Mouse (Mus musculus) spleen, adult 2 months (tissue): Measurements from ENCODE around the gene Fndc1. TPM values are rescaled to one million over a fixed set of nuclear protein-coding genes. Genes with fewer than 3 reads are reported as not detected.

Experiments used
- DNase-seq, 2 experiments: peaks; one replicate each; pipeline versions ENCODE4 v3.0.0 to v3.0.0-alpha.2; 2012 to 2021; ENCODE audit warnings: low spot score in 2 of 2, low read depth in 1 of 2
- H3K27ac ChIP-seq: fragments of 200-500 bp; 2 replicates; pipeline ENCODE4 v1.5.1; 2012; ENCODE audit warnings: low read length, inconsistent platforms; ENCODE audit not compliant: insufficient read depth
- H3K27me3 ChIP-seq: fragments of 200-500 bp; 2 replicates; pipeline ENCODE4 v1.6.1; 2012; ENCODE audit warnings: mild to moderate bottlenecking, moderate library complexity, low read length, inconsistent platforms; ENCODE audit not compliant: control insufficient read depth, insufficient read depth
- H3K36me3 ChIP-seq: fragments of 200-500 bp; 2 replicates; pipeline ENCODE4 v1.6.1; 2012; ENCODE audit warnings: mild to moderate bottlenecking, low read length, inconsistent platforms; ENCODE audit not compliant: control insufficient read depth, insufficient read depth
- H3K4me1 ChIP-seq: fragments of 200-500 bp; 2 replicates; pipeline ENCODE4 v1.6.1; 2011; ENCODE audit warnings: inconsistent platforms; ENCODE audit not compliant: control insufficient read depth, insufficient read depth, insufficient read length
- H3K4me3 ChIP-seq: fragments of 200-500 bp; 2 replicates; pipeline ENCODE4 v1.5.1; 2011; ENCODE audit warnings: mild to moderate bottlenecking, inconsistent platforms; ENCODE audit not compliant: insufficient read depth, insufficient read length; ENCODE audit errors: extremely low read depth
- CTCF ChIP-seq: fragments of 200-500 bp; IDR thresholded peaks from 2 replicates; pipeline ENCODE4 v1.5.1; 2011; ENCODE audit warnings: mild to moderate bottlenecking, inconsistent platforms; ENCODE audit not compliant: insufficient read depth, insufficient read length, insufficient replicate concordance; ENCODE audit errors: extremely low read depth
- POLR2A ChIP-seq: fragments of 200-500 bp; IDR thresholded peaks from 2 replicates; pipeline ENCODE4 v1.6.1; 2011; ENCODE audit warnings: low read depth, low read length, inconsistent platforms
- WGBS: fragments of 180-500 bp; shearing (Covaris S2); methylation state at CpG from one replicate; pipeline ENCODE4 v1.1.7; 2018; 5-methylcytosine and 5-hydroxymethylcytosine counted together
- polyA plus RNA-seq: library from polyadenylated mRNA; depleted of rRNA; stranded (reverse); fragments of >200 nt; gene quantifications from 2 replicates; pipeline ENCODE4 v1.2.3, GENCODE M21; 2012

Gene Fndc1
- polyA plus RNA-seq, 1 experiment, result 2.1 TPM

GRCm38 (mm10) chr17:7855851-7856250, 28.7 kb upstream of the Fndc1 start:
- no peak for DNase-seq

GRCm38 (mm10) chr17:7851979-7852378, 24.9 kb upstream of the Fndc1 start:
- H3K4me1 ChIP-seq, result no peaks in the 10 kb centered on the region
- no peak for DNase-seq
- H3K36me3 ChIP-seq, result no peaks in the 10 kb centered on the region
- H3K27me3 ChIP-seq, result no peaks in the 10 kb centered on the region
- WGBS, result 51% methylated on average over 4 of the region's 4 CpGs
- TF ChIP-seq CTCF, result no peak
- no peak for TF ChIP-seq POLR2A
- H3K27ac ChIP-seq, result no peak overlapping the region
- no peak overlapping the region for H3K4me3 ChIP-seq

More at GRCm38 (mm10) chr17:7855851-7856250, 28.7 kb upstream of the Fndc1 start:
- 73% methylated on average over 8 of the region's 8 CpGs for WGBS
- Histone ChIP-seq H3K4me1 (no peaks in the 10 kb centered on the region), H3K4me3 (no peak overlapping the region), H3K36me3 (no peaks in the 10 kb centered on the region), H3K27ac (no peak overlapping the region), H3K27me3 (no peaks in the 10 kb centered on the region)
- no peak for TF ChIP-seq CTCF
- no peak for TF ChIP-seq POLR2A

DNA sequence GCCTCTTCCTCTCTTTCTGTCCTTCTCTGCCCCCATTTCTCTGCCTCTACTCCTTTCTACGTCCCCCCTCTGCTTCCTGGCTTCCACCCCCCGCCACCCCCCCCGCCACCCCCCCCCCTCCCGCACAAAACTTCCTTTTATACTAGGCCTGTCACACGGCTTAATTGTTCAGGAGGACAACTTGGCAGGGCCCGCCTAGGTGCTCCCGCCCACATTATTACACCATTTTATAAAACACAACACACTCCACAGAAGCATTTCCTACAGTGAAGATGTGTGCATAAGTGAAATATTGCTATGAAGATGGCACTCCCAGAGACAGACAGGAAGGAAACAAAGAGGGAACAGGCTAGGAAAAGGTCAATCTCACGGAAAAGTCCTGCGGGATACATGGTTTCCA, 24.4 kb upstream of the Fndc1 start:
- H3K36me3 ChIP-seq, result no peaks in the 10 kb centered on the region
- WGBS, result 43% methylated on average over 8 of the region's 9 CpGs

DNA sequence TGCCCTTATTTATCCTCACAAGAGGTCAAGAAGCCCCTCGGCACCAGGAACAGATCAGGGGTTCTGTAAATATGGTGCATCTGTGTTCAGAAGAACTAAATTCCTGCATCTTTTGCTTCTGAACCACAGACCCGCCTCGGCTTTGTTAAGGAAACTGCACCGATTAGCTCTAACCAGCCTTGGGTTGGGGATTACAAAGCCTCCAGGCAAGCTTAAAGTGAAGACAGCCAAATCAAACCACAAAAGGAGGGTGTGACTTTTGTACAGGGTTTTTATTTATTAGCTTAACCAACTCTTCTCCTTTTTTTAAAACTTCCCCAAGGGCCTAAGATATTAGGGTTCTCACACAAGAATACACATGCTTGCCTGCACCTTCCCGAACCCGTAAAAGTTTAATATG, 23.1 kb upstream of the Fndc1 start:
- no peaks in the 10 kb centered on the region for H3K4me1 ChIP-seq
- 33% methylated on average over 6 of the region's 6 CpGs for WGBS
- no peak overlapping the region for H3K27ac ChIP-seq
- TF ChIP-seq POLR2A, result no peak
- TF ChIP-seq CTCF, result no peak
- H3K36me3 ChIP-seq, result no peaks in the 10 kb centered on the region
- DNase-seq, result no peak
- no peaks in the 10 kb centered on the region for H3K27me3 ChIP-seq
- H3K4me3 ChIP-seq, result no peak overlapping the region

More for the DNA sequence above, 24.4 kb upstream of the Fndc1 start:
- Histone ChIP-seq H3K27ac (no peak overlapping the region), H3K4me3 (no peak overlapping the region), H3K27me3 (no peaks in the 10 kb centered on the region), H3K4me1 (no peaks in the 10 kb centered on the region)
- TF ChIP-seq CTCF (no peak), POLR2A (no peak)
- DNase-seq, result no peak

DNA sequence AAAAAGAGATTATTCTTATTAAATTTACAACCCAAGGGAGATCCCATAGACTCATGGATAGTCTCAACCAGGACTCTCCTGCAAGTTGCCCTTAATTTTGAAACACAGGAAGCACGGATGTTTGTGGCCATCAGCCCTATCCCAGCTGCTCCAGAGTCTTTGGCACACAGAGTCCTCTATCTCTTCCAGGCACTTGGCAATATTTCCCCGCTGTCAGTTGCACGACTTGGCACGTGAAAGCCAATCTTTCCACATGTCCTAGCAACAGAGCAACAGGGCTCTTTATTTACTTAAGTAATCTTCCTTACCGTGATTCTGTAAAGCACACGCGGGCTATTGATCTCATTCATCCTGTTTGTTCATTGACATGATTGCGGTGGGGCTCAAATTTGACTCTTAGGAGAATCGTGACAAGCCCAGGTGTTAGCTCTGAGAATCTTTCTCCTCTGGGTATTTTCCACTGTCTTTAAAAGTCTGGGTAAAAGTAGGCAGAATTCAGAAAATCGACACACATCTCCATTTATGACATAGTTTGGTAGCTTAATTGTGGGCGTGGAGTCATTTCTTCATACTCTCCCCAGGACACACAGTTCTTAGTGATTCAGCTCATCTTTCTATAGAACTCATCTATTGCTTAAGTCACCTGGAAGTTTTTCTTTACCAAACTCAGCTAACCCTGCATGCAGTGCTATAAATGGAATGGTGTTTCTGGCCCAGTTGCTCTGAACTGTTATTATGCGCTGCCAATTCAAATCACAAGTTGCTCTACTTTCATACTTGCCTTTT, 13.6 kb upstream of the Fndc1 start:
- WGBS, result 87% methylated on average over 12 of the region's 12 CpGs
- Histone ChIP-seq H3K4me1 (no peaks in the 10 kb centered on the region), H3K4me3 (no peak overlapping the region), H3K27me3 (no peaks in the 10 kb centered on the region), H3K27ac (no peak overlapping the region), H3K36me3 (no peaks in the 10 kb centered on the region)
- no peak for DNase-seq
- TF ChIP-seq CTCF (no peak), POLR2A (no peak)

DNA sequence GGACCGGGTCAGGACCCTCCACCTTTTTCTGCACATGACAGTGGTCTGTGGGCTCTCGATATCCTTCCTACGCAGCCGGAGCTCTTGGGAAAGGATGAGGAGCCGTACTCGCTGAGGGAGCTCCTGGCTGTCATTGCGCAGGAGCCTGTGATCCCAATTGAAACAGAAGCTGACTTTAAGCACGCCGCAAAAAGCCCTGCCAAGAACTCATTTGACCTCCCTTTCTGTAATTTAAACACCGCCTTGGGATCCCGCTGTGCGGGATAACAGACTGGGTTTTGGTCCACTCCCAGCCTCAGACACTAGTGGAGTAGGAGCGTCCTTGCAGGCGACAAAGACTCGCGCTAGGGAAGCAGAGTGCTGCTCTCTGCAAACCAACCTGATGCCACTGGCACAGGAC, 484 bp upstream of the Fndc1 start:
- peaks cover 4% of the 10 kb centered on the region; the same call in 1 of the 2 replicates for H3K4me1 ChIP-seq
- no peak overlapping the region for H3K4me3 ChIP-seq
- no peak for TF ChIP-seq POLR2A
- no peak for TF ChIP-seq CTCF
- no peak for DNase-seq
- WGBS, result 15% methylated on average over 16 of the region's 16 CpGs
- peaks cover 4% of the 10 kb centered on the region; the same call in 1 of the 2 replicates for H3K27me3 ChIP-seq
- no peaks in the 10 kb centered on the region for H3K36me3 ChIP-seq
- H3K27ac ChIP-seq, result no peak overlapping the region

- TF ChIP-seq CTCF (no peak), POLR2A (no peak)
- WGBS, result 73% methylated on average over 9 of the region's 9 CpGs
Observed at GRCm38 (mm10) chr17:7825416-7825815, 1.7 kb downstream of the Fndc1 start.

More at GRCm38 (mm10) chr17:7825416-7825815, 1.7 kb downstream of the Fndc1 start:
- DNase-seq, result no peak
- Histone ChIP-seq H3K27me3 (peaks cover 4% of the 10 kb centered on the region; the same call in 1 of the 2 replicates), H3K36me3 (no peaks in the 10 kb centered on the region), H3K4me1 (peaks cover 4% of the 10 kb centered on the region; the same call in 1 of the 2 replicates), H3K27ac (no peak overlapping the region), H3K4me3 (no peak overlapping the region)
